Mouse (Mus musculus): ENCODE data around the gene Slc34a1. TPM values are rescaled to one million over a fixed set of nuclear protein-coding genes. Genes with fewer than 3 reads are reported as not detected.

Gene Slc34a1
- polyA plus RNA-seq, 1 experiment from 2014 or later, result not detected

- no peak for ATAC-seq
- Histone ChIP-seq H3K36me3 (peaks cover 24% of the 10 kb centered on the region), H3K9me3 (replicated peaks) (no peaks in the 10 kb centered on the region), H3K27ac (no peak overlapping the region), H3K9ac (no peak overlapping the region), H3K4me2 (no peak overlapping the region), H3K4me3 (no peak overlapping the region), H3K27me3 (replicated peaks) (peaks cover 82% of the 10 kb centered on the region), H3K4me1 (peaks cover 17% of the 10 kb centered on the region)
- 24% methylated on average over 3 of the region's 3 CpGs for WGBS (ENCODE audit: insufficient replicate concordance)
Observed at GRCm38 (mm10) chr13:55465184-55465583, 67.2 kb downstream of the Slc34a1 start.

Small RNA genes lying within 50 kb of the gene (microRNA-seq; reads per million reads assigned to microRNA genes)
- not detected for gene Mir6943

Other genes starting within 250 kb of the Slc34a1 start
- gene Fgfr4, start 245.5 kb upstream of the Slc34a1 start, polyA plus RNA-seq (2016; fragmentation: Nextera tagmentation; extraction: Ambion mirVana), result 5.0 and 5.7 TPM in 2 replicates
- 27.1 and 27.5 TPM in 2 replicates for gene Nsd1, start 188.4 kb upstream of the Slc34a1 start, polyA plus RNA-seq (2016; fragmentation: Nextera tagmentation; extraction: Ambion mirVana)
- gene Prelid1, start 77.7 kb upstream of the Slc34a1 start, polyA plus RNA-seq (2016; fragmentation: Nextera tagmentation; extraction: Ambion mirVana), result 290 and 318 TPM in 2 replicates
- 57.6 and 64.1 TPM in 2 replicates for gene Rab24, start 76.2 kb upstream of the Slc34a1 start, polyA plus RNA-seq (2016; fragmentation: Nextera tagmentation; extraction: Ambion mirVana)
- 18.5 and 19.7 TPM in 2 replicates for gene Mxd3, start 68.4 kb upstream of the Slc34a1 start, polyA plus RNA-seq (2016; fragmentation: Nextera tagmentation; extraction: Ambion mirVana)
- 85.4 and 87.9 TPM in 2 replicates for gene Lman2, start 35.4 kb upstream of the Slc34a1 start, polyA plus RNA-seq (2016; fragmentation: Nextera tagmentation; extraction: Ambion mirVana)
- 1.9 and 2.5 TPM in 2 replicates for gene Rgs14, start 28.5 kb upstream of the Slc34a1 start, polyA plus RNA-seq (2016; fragmentation: Nextera tagmentation; extraction: Ambion mirVana)
- gene Pfn3, start 17.0 kb downstream of the Slc34a1 start, polyA plus RNA-seq (2016; fragmentation: Nextera tagmentation; extraction: Ambion mirVana), result not detected in 2 replicates
- gene F12, start 28.6 kb downstream of the Slc34a1 start, polyA plus RNA-seq (2016; fragmentation: Nextera tagmentation; extraction: Ambion mirVana), result 55.9 and 57.0 TPM in 2 replicates
- gene Grk6, start 46.9 kb downstream of the Slc34a1 start, polyA plus RNA-seq (2016; fragmentation: Nextera tagmentation; extraction: Ambion mirVana), result 44.1 and 44.6 TPM in 2 replicates
- gene Prr7, start 66.1 kb downstream of the Slc34a1 start, polyA plus RNA-seq (2016; fragmentation: Nextera tagmentation; extraction: Ambion mirVana), result not detected in 2 replicates
- 24.2 and 27.0 TPM in 2 replicates for gene Dbn1, start 89.9 kb downstream of the Slc34a1 start, polyA plus RNA-seq (2016; fragmentation: Nextera tagmentation; extraction: Ambion mirVana)
- gene Pdlim7, start 115.5 kb downstream of the Slc34a1 start, polyA plus RNA-seq (2016; fragmentation: Nextera tagmentation; extraction: Ambion mirVana), result 44.3 and 45.2 TPM in 2 replicates
- 3.4 and 4.4 TPM in 2 replicates for gene Dok3, start 131.1 kb downstream of the Slc34a1 start, polyA plus RNA-seq (2016; fragmentation: Nextera tagmentation; extraction: Ambion mirVana)
- gene Ddx41, start 138.5 kb downstream of the Slc34a1 start, polyA plus RNA-seq (2016; fragmentation: Nextera tagmentation; extraction: Ambion mirVana), result 40.2 and 42.0 TPM in 2 replicates
- 15.9 and 17.5 TPM in 2 replicates for gene Fam193b, start 172.9 kb downstream of the Slc34a1 start, polyA plus RNA-seq (2016; fragmentation: Nextera tagmentation; extraction: Ambion mirVana)
- 73.8 and 75.8 TPM in 2 replicates for gene Tmed9, start 175.5 kb downstream of the Slc34a1 start, polyA plus RNA-seq (2016; fragmentation: Nextera tagmentation; extraction: Ambion mirVana)
- gene B4galt7, start 201.7 kb downstream of the Slc34a1 start, polyA plus RNA-seq (2016; fragmentation: Nextera tagmentation; extraction: Ambion mirVana), result 10.6 and 11.3 TPM in 2 replicates
- 19.1 and 20.9 TPM in 2 replicates for gene Caml, start 224.8 kb downstream of the Slc34a1 start, polyA plus RNA-seq (2016; fragmentation: Nextera tagmentation; extraction: Ambion mirVana)
- gene Ddx46, start 236.8 kb downstream of the Slc34a1 start, polyA plus RNA-seq (2016; fragmentation: Nextera tagmentation; extraction: Ambion mirVana), result 28.2 and 30.2 TPM in 2 replicates